ENCODE assay signal across 8 mouse cellular contexts in genomic region chr1:125574219-125574618, GRCm38 (mm10). TPM values are rescaled to one million over a fixed set of nuclear protein-coding genes. Genes with fewer than 3 reads are reported as not detected.
A peak's percentile ranks its signal among the peaks of the same experiment; 100 is the strongest.
DNase-seq lines count a peak whose midpoint lies in the region; ATAC-seq and TF ChIP-seq lines count a peak whose summit lies in the region.

No protein-coding gene starts in this region.

- H3K27ac ChIP-seq in heart, embryonic 16.5 days (ENCODE audit: low read length) = peak overlapping the region; percentile 4; the same call in 1 of the 2 replicates
- H3K27ac ChIP-seq in heart, embryonic 11.5 days (ENCODE audit: low read depth, low read length) = no peak overlapping the region
- H3K27ac ChIP-seq in liver, embryonic 14.5 days = no peak overlapping the region
- no peak overlapping the region for H3K27ac ChIP-seq in hindbrain, embryonic 12.5 days

- DNase-seq in A20 (ENCODE audit: low read depth, low spot score) = peak; percentile 48
- no peak for DNase-seq in Patski (ENCODE audit: low read depth, low spot score)
- no peak for DNase-seq in liver, embryonic 14.5 days (ENCODE audit: low read depth in 3 of 3, low spot score in 3 of 3)
- no peak for DNase-seq in Muller cell, postnatal 12 days (ENCODE audit: inconsistent ontology term)
- no peak for DNase-seq in cerebellum, adult 9-11 months

- CTCF ChIA-PET in Patski (lab: Charles Lee) = interaction anchor here (1.2 to 1.4 kb wide), 2 partner anchors 7 to 12 kb away, joined by 4 to 5 read pairs; no protein-coding TSS in a partner anchor

- no peak for TF ChIP-seq EP300 in liver, embryonic 14.5 days (IDR thresholded peaks at IDR 0.05; ENCODE audit: low read depth)

- POLR2A ChIA-PET in Patski (lab: Charles Lee) = no interaction called here

- no peak overlapping the region for H3K4me3 ChIP-seq in heart, embryonic 16.5 days (ENCODE audit: low read length)
- H3K4me3 ChIP-seq in heart, embryonic 11.5 days (ENCODE audit: low read depth, low read length) = no peak overlapping the region
- no peak overlapping the region for H3K4me3 ChIP-seq in liver, embryonic 14.5 days (ENCODE audit: insufficient read depth in 1 of 2, low read depth in 2 of 2, low read length in 2 of 2)
- H3K4me3 ChIP-seq in hindbrain, embryonic 12.5 days = no peak overlapping the region

- H3K9ac ChIP-seq in heart, embryonic 16.5 days (ENCODE audit: low read length) = no peak overlapping the region
- H3K9ac ChIP-seq in heart, embryonic 11.5 days (ENCODE audit: low read depth, low read length) = no peak overlapping the region
- H3K9ac ChIP-seq in liver, embryonic 14.5 days (replicated peaks) = no peak overlapping the region
- H3K9ac ChIP-seq in hindbrain, embryonic 12.5 days = no peak overlapping the region

- TF ChIP-seq CTCF in Patski (IDR thresholded peaks at IDR 0.05) = peak; percentile 72
- TF ChIP-seq CTCF in liver, embryonic 14.5 days (IDR thresholded peaks at IDR 0.05; ENCODE audit: low read depth) = peak; percentile 66

- in situ Hi-C loops in Patski (cut with MboI; ENCODE audit: low pct_unique_long_range_greater_than_20kb) = no loop called here

- no peaks in the 10 kb centered on the region for H3K9me3 ChIP-seq in heart, embryonic 16.5 days (replicated peaks; ENCODE audit: control insufficient read depth, low read length)
- no peaks in the 10 kb centered on the region for H3K9me3 ChIP-seq in heart, embryonic 11.5 days (replicated peaks; ENCODE audit: control insufficient read depth, low read length)
- H3K9me3 ChIP-seq in liver, embryonic 14.5 days (ENCODE audit: control insufficient read depth, low read length) = no peaks in the 10 kb centered on the region
- no peaks in the 10 kb centered on the region for H3K9me3 ChIP-seq in hindbrain, embryonic 12.5 days (replicated peaks)

- H3K4me1 ChIP-seq in heart, embryonic 16.5 days (ENCODE audit: control insufficient read depth, insufficient read depth, low read length) = peaks cover 14% of the 10 kb centered on the region
- H3K4me1 ChIP-seq in heart, embryonic 11.5 days (ENCODE audit: control insufficient read depth, insufficient read depth, low read length) = 0 out of 2 replicates have a peak, but pooled peaks cover 13% of the 10 kb centered on the region
- H3K4me1 ChIP-seq in liver, embryonic 14.5 days (replicated peaks; ENCODE audit: control insufficient read depth in 2 of 2, insufficient read depth in 2 of 2, low read length in 1 of 2) = no peaks in the 10 kb centered on the region
- H3K4me1 ChIP-seq in hindbrain, embryonic 12.5 days = no peaks in the 10 kb centered on the region

- ATAC-seq in heart, embryonic 16.5 days (replicated peaks; ENCODE audit: extremely low read depth, insufficient read depth, low FRiP score) = no peak
- no peak for ATAC-seq in heart, embryonic 11.5 days (replicated peaks; ENCODE audit: insufficient number of reproducible peaks, low FRiP score, low TSS enrichment)
- ATAC-seq in Patski = no peak
- ATAC-seq in liver, embryonic 14.5 days (ENCODE audit: insufficient read depth) = no peak
- ATAC-seq in hindbrain, embryonic 12.5 days (ENCODE audit: low FRiP score) = no peak

- H3K27me3 ChIP-seq in heart, embryonic 16.5 days (ENCODE audit: control insufficient read depth, insufficient read depth, low read length) = no peaks in the 10 kb centered on the region
- no peaks in the 10 kb centered on the region for H3K27me3 ChIP-seq in heart, embryonic 11.5 days (ENCODE audit: control insufficient read depth, insufficient read depth, low read length)
- no peaks in the 10 kb centered on the region for H3K27me3 ChIP-seq in Patski
- H3K27me3 ChIP-seq in liver, embryonic 14.5 days (ENCODE audit: control insufficient read depth, insufficient read depth, low read length) = no peaks in the 10 kb centered on the region
- no peaks in the 10 kb centered on the region for H3K27me3 ChIP-seq in hindbrain, embryonic 12.5 days

- H3K36me3 ChIP-seq in heart, embryonic 16.5 days (ENCODE audit: control insufficient read depth, insufficient read depth) = peaks cover 43% of the 10 kb centered on the region
- peaks cover 12% of the 10 kb centered on the region for H3K36me3 ChIP-seq in heart, embryonic 11.5 days (ENCODE audit: control insufficient read depth, insufficient read depth, low read length)
- H3K36me3 ChIP-seq in liver, embryonic 14.5 days (replicated peaks; ENCODE audit: control insufficient read depth, insufficient read depth, low read depth) = no peaks in the 10 kb centered on the region
- H3K36me3 ChIP-seq in hindbrain, embryonic 12.5 days = peaks cover 45% of the 10 kb centered on the region

- 83% methylated on average over 2 of the region's 2 CpGs for WGBS in heart, embryonic 16.5 days
- WGBS in heart, embryonic 11.5 days (ENCODE audit: insufficient replicate concordance) = 68% methylated on average over 2 of the region's 2 CpGs
- WGBS in liver, embryonic 14.5 days (ENCODE audit: insufficient replicate concordance) = 52% methylated on average over 2 of the region's 2 CpGs
- WGBS in hindbrain, embryonic 12.5 days = 93% methylated on average over 2 of the region's 2 CpGs

- H3K4me2 ChIP-seq in heart, embryonic 16.5 days (ENCODE audit: low read depth, low read length) = no peak overlapping the region
- no peak overlapping the region for H3K4me2 ChIP-seq in heart, embryonic 11.5 days
- no peak overlapping the region for H3K4me2 ChIP-seq in liver, embryonic 14.5 days (ENCODE audit: low read depth)
- no peak overlapping the region for H3K4me2 ChIP-seq in hindbrain, embryonic 12.5 days (replicated peaks)

RNA-seq across cellular contexts. Expression of gene Slc35f5, which starts 13.8 kb away (rescaled TPM):
- 93.2 and 97.2 TPM in 2 replicates for polyA plus RNA-seq in heart, embryonic 16.5 days (2015; fragmentation: Nextera tagmentation; extraction: Ambion mirVana)
- polyA plus RNA-seq in heart, embryonic 11.5 days (2014; fragmentation: Nextera tagmentation; extraction: Ambion mirVana) = 40.7 and 49.3 TPM in 2 replicates
- 81.6 TPM for polyA plus RNA-seq in Patski (2021)
- polyA plus RNA-seq in liver, embryonic 14.5 days (2012; rRNA removed) = 10.4 and 12.4 TPM in 2 replicates
- 21.5 and 22.6 TPM in 2 replicates for polyA plus RNA-seq in liver, embryonic 14.5 days (2014; fragmentation: Nextera tagmentation; extraction: Ambion mirVana)
- polyA plus RNA-seq in hindbrain, embryonic 12.5 days (2016; fragmentation: Nextera tagmentation; extraction: Ambion mirVana) = 34.3 and 36.4 TPM in 2 replicates
